Mouse (Mus musculus): ENCODE measurements around the gene Usp21. TPM values are rescaled to one million over a fixed set of nuclear protein-coding genes. Genes with fewer than 3 reads are reported as not detected.

The Usp21 gene
- polyA plus RNA-seq, 1 experiment = 60.0 TPM

- Histone ChIP-seq H3K4me3 (replicated peaks; ENCODE audit: control insufficient read depth, low read depth, low read length) (peak within 1 kb of the TSS; percentile 99), H3K4me1 (ENCODE audit: control insufficient read depth, insufficient read depth, low read length) (peaks cover 1% of the 10 kb centered on the region; the same call in 1 of the 2 replicates), H3K27ac (ENCODE audit: control insufficient read depth, insufficient read depth, low read depth, low read length, poor library complexity) (peak within 1 kb of the TSS; percentile 94)
- under 1% methylated on average over 42 of the region's 42 CpGs for WGBS
- TF ChIP-seq CTCF (IDR thresholded peaks at IDR 0.05; ENCODE audit: control insufficient read depth, insufficient read depth, low read length) (no peak), POLR2A (IDR thresholded peaks at IDR 0.05; ENCODE audit: borderline replicate concordance, control insufficient read depth, low read depth, low read length) (peak; percentile 66; the same call in 1 of the 2 replicates)
Measured at GRCm38 (mm10) chr1:171294298-171295062, 6.7 kb upstream of the Usp21 start, which contains the start of gene Ufc1. Gene Ufc1 (minus strand): TSS chr1:171295024.

- Histone ChIP-seq H3K4me1 (ENCODE audit: control insufficient read depth, insufficient read depth, low read length) (peaks cover 1% of the 10 kb centered on the region; the same call in 1 of the 2 replicates), H3K27ac (ENCODE audit: control insufficient read depth, insufficient read depth, low read depth, low read length, poor library complexity) (no peak overlapping the region), H3K4me3 (replicated peaks; ENCODE audit: control insufficient read depth, low read depth, low read length) (peak overlapping the region; percentile 99)
- 38% methylated on average over 5 of the region's 5 CpGs for WGBS
- no peak for TF ChIP-seq CTCF (IDR thresholded peaks at IDR 0.05; ENCODE audit: control insufficient read depth, insufficient read depth, low read length)
- TF ChIP-seq POLR2A (IDR thresholded peaks at IDR 0.05; ENCODE audit: borderline replicate concordance, control insufficient read depth, low read depth, low read length) = no peak
Measured at GRCm38 (mm10) chr1:171293906-171294297, 6.1 kb upstream of the Usp21 start.

GRCm38 (mm10) chr1:171293351-171293750, 5.6 kb upstream of the Usp21 start:
- Histone ChIP-seq H3K4me1 (ENCODE audit: control insufficient read depth, insufficient read depth, low read length) (peaks cover 1% of the 10 kb centered on the region; the same call in 1 of the 2 replicates), H3K4me3 (replicated peaks; ENCODE audit: control insufficient read depth, low read depth, low read length) (no peak overlapping the region), H3K27ac (ENCODE audit: control insufficient read depth, insufficient read depth, low read depth, low read length, poor library complexity) (no peak overlapping the region)
- no peak for TF ChIP-seq CTCF (IDR thresholded peaks at IDR 0.05; ENCODE audit: control insufficient read depth, insufficient read depth, low read length)
- no peak for TF ChIP-seq POLR2A (IDR thresholded peaks at IDR 0.05; ENCODE audit: borderline replicate concordance, control insufficient read depth, low read depth, low read length)
- WGBS = 81% methylated on average over 3 of the region's 3 CpGs

DNA sequence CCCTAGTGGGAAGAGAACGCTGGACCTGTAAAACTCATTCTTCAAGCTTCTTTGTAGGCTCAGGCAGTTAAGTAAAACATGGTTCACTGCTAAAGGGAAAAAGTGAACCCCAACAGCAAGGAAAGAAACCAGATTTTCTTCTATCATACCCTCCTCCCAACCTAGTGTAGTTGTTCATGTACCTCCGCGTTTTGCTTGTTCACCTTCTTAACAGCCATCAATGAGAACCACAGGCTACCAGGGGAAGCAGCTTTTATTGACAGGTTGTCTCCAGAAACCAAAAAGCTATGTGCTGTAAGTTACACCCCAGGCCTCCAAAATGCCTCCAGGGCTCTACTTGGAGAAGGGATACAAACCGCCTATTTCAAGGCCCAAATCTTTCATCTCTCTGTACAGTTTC, 537 bp upstream of the Usp21 start:
- 63% methylated on average over 4 of the region's 4 CpGs for WGBS
- TF ChIP-seq CTCF (IDR thresholded peaks at IDR 0.05; ENCODE audit: control insufficient read depth, insufficient read depth, low read length) = no peak
- no peak for TF ChIP-seq POLR2A (IDR thresholded peaks at IDR 0.05; ENCODE audit: borderline replicate concordance, control insufficient read depth, low read depth, low read length)
- Histone ChIP-seq H3K4me1 (ENCODE audit: control insufficient read depth, insufficient read depth, low read length) (peaks cover 3% of the 10 kb centered on the region), H3K27ac (ENCODE audit: control insufficient read depth, insufficient read depth, low read depth, low read length, poor library complexity) (no peak overlapping the region), H3K4me3 (replicated peaks; ENCODE audit: control insufficient read depth, low read depth, low read length) (peak overlapping the region; percentile 50)

- Histone ChIP-seq H3K4me3 (replicated peaks; ENCODE audit: control insufficient read depth, low read depth, low read length) (no peak overlapping the region), H3K27ac (ENCODE audit: control insufficient read depth, insufficient read depth, low read depth, low read length, poor library complexity) (no peak overlapping the region; the same call in 1 of the 2 replicates), H3K4me1 (ENCODE audit: control insufficient read depth, insufficient read depth, low read length) (peaks cover 3% of the 10 kb centered on the region)
- no peak for TF ChIP-seq CTCF (IDR thresholded peaks at IDR 0.05; ENCODE audit: control insufficient read depth, insufficient read depth, low read length)
- no peak for TF ChIP-seq POLR2A (IDR thresholded peaks at IDR 0.05; ENCODE audit: borderline replicate concordance, control insufficient read depth, low read depth, low read length)
- 88% methylated on average over 19 of the region's 19 CpGs for WGBS
Measured at GRCm38 (mm10) chr1:171286517-171286916, 1.3 kb downstream of the Usp21 start.

DNA sequence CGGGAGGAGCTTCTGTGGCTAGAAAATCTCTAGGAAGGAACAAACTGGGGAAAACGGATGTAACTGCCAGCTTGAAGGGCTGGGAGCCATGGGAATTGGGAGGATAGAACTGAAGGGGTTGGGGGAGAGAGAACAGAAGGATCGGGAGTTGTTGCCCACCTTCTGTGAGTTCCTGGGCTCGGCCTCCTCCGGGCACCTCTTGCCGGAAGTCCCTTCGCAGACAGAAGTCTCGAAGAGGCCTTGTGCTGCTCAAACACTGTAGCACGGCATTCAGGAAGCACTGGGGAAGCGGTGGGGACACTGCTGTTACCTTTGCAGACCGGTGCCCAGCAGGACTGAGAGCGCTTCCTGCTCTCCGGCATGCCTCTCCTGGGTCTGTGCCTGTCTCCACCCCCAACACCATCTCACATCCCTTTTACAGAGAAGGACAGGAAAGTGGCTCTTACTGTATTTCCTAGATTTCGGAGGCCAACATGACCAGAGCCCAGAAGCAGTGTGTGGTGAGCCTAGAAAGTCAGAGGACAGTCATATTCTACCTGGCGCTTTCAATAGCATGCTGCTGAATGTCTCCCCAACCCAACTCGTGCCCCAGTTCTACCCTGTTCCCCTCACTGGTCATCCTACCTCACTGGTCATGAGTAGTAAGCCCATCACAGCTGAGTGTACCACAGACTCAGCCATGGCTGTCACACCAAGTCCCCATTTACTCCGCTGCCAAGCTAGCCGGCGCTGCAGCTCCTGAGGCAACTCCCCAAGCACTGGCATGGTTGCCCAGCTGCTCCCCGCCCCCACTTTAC, 2.5 kb downstream of the Usp21 start:
- 65% methylated on average over 20 of the region's 20 CpGs for WGBS
- H3K27ac ChIP-seq (ENCODE audit: control insufficient read depth, insufficient read depth, low read depth, low read length, poor library complexity) = 0 out of 2 replicates have a peak overlapping the region, but pooled peaks have one; percentile 4
- H3K4me3 ChIP-seq (replicated peaks; ENCODE audit: control insufficient read depth, low read depth, low read length) = no peak overlapping the region
- TF ChIP-seq POLR2A (IDR thresholded peaks at IDR 0.05; ENCODE audit: borderline replicate concordance, control insufficient read depth, low read depth, low read length) (no peak), CTCF (IDR thresholded peaks at IDR 0.05; ENCODE audit: control insufficient read depth, insufficient read depth, low read length) (no peak)
- H3K4me1 ChIP-seq (ENCODE audit: control insufficient read depth, insufficient read depth, low read length) = peaks cover 3% of the 10 kb centered on the region

DNA sequence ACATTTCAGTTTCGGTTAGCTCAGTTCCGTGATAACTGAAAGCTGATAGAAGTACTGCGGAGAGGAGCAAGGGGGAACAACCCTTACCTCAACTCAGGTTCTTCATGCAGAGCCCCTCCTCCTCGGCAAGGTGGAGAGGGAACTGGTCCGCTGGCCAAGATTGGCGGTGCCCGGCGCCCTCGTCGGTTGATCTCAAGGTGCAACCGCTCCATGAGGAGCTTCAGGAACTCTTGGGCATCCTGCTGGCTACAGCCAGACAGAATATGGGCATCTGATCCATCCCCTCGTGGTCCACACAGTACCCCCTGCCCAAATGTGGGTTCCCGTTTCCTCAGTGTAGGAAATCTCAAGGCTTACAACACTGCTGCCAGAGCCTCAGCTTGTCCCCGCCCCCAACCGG, 3.3 kb downstream of the Usp21 start:
- Histone ChIP-seq H3K4me1 (ENCODE audit: control insufficient read depth, insufficient read depth, low read length) (peaks cover 3% of the 10 kb centered on the region), H3K27ac (ENCODE audit: control insufficient read depth, insufficient read depth, low read depth, low read length, poor library complexity) (no peak overlapping the region), H3K4me3 (replicated peaks; ENCODE audit: control insufficient read depth, low read depth, low read length) (no peak overlapping the region)
- TF ChIP-seq POLR2A (IDR thresholded peaks at IDR 0.05; ENCODE audit: borderline replicate concordance, control insufficient read depth, low read depth, low read length) = no peak
- TF ChIP-seq CTCF (IDR thresholded peaks at IDR 0.05; ENCODE audit: control insufficient read depth, insufficient read depth, low read length) = no peak
- 77% methylated on average over 15 of the region's 15 CpGs for WGBS

Measured in bone marrow, adult 2 months (tissue).